Mouse (Mus musculus) left cerebral cortex, adult 11 months (tissue): ENCODE data around the gene Gm7361.
"Not testable (repeated sequence)": the region's sequence is repeated elsewhere in the genome, so short reads cannot be mapped to it uniquely, and the experiment has no call there.

Source experiments
- DNase-seq: peaks from one replicate; pipeline ENCODE4 v3.0.0; 2022; ENCODE audit warnings: low spot score

Gene Gm7361

GRCm38 (mm10) chr5:26257391-26257790 lies at the start of gene Gm7361:
TSS of gene Gm7361 (plus strand) at chr5:26257691.
- DNase-seq = not testable (repeated sequence)

GRCm38 (mm10) chr5:26211030-26211429 lies 46.5 kb upstream of the Gm7361 start:
- DNase-seq = no peak

- DNase-seq = no peak
Observed at GRCm38 (mm10) chr5:26222076-26222475, 35.4 kb upstream of the Gm7361 start.

- DNase-seq = not testable (repeated sequence)
Observed at GRCm38 (mm10) chr5:26266656-26267055, 9.2 kb downstream of the Gm7361 start.

GRCm38 (mm10) chr5:26280361-26280760 lies 22.9 kb downstream of the Gm7361 start:
- no peak for DNase-seq

- no peak for DNase-seq
Observed at GRCm38 (mm10) chr5:26281717-26282116, 24.2 kb downstream of the Gm7361 start.

- DNase-seq = peak; percentile 51
Observed at GRCm38 (mm10) chr5:26282282-26282681, 24.8 kb downstream of the Gm7361 start.

GRCm38 (mm10) chr5:26283399-26283798 lies 25.9 kb downstream of the Gm7361 start:
- no peak for DNase-seq

- no peak for DNase-seq
Observed at GRCm38 (mm10) chr5:26291621-26292020, 34.1 kb downstream of the Gm7361 start.

- DNase-seq = no peak
Observed at GRCm38 (mm10) chr5:26293258-26293657, 35.8 kb downstream of the Gm7361 start.
